Mouse (Mus musculus): ENCODE data around the gene Mbd6.
A peak's percentile ranks its signal among the peaks of the same experiment; 100 is the strongest.

The Mbd6 gene

DNA sequence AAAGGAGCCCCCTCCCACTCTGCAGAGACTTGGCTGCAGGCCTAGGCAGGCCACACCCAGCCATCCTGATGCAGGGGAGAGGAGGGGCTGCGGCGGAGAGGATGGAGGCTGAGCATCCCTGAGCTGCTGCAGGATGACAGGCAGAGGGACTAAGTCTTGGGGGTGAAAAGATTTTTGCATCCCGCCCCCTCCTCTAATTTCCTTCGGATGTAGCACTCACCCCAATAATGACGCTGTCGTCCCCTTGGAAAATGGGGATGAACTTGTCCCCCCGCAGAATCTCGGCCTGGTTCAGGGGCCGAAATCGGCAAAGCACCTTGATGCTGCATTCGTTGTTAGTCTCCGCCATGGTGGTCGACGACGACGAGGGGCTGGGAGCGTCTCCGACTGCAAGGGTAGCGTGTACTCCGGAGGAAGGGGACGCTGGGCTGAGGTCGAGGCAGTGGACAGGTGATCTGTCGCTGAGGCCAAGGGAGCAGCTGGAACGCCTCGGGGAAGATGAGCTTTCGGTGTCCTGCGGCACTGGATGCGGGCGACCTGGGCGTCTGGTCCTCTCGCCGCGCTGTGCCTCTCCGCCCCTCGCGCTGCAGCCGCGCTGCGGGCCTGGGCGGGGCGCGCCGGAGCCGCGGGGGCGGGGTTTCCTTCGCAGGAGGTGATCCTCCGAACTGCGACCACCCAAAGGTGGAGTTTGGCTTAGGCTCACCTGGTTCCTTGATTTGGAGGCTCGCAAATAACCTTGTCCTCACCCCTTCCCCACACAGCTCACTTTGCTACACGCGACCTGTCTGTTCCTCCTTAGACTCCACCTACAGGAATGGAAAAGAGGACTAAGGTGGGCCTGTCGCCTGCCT lies 26.0 kb downstream of the Mbd6 start, which contains the start of gene Kif5a:
Kif5a (minus strand) TSS at position 801 of the 851 bp plus-strand sequence.
- no peak for DNase-seq (ENCODE audit: low spot score)

DNA sequence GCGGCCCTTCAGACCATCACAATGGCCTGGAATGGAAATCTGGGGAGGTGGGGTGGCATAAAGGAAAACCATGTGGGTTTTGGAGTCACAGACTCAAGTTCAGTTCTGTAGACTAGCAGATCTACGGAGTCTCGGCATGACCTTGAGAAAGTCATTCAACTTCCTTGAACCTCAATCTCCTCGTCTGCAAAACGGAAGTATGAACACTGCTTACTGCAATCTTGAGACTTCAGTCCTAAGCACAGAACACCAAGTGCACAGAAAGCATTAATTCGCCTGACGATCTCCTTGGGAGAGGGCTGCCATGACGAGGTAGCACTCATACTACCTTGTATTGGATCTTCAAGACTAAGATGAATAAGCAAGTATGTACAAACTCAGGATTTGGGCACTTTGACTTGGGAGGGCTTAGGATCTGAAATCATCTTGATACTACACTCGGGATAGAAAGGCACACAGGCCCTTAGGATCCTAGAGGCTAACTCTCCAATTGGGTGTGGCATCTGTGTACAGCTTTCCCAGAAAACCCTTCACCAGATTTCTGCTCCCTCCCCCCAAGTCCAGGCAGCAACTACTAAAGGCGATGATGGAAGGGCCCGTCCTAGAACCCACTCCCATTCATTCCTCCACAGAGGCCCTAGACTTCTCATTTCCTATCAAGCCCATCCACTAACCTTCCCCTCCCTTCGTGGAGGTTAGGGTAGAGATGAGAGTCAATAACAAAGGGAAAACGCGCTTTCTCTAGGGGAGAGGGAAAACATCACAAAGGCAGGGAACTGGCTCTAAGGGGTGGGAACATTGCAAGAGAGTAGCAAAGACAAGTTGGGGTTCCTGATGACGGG lies 26.9 kb downstream of the Mbd6 start:
- no peak for DNase-seq (ENCODE audit: low spot score)

DNA sequence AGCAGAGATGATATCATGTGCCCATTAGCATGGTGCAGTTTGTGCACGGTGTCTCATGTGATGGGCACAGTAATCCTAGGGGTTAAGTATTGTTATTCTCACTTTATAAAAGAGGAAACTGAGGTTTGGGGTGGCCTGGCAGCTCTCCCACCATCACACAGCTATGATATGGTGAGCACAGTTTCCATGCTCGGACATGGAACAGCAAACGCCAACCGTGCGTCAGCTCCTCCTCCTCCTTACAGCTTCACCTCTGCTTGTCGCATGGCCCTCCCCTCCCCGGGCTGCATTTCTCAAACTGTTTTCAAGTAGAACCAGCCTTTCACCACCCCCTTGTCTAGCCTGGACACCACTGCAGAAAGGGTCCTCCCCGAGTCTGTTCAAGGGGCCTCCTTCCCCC lies 30.3 kb downstream of the Mbd6 start:
- no peak for DNase-seq (ENCODE audit: low spot score)

- no peak for DNase-seq (ENCODE audit: low spot score)
Measured at GRCm38 (mm10) chr10:127257790-127258189, 31.0 kb downstream of the Mbd6 start.

DNA sequence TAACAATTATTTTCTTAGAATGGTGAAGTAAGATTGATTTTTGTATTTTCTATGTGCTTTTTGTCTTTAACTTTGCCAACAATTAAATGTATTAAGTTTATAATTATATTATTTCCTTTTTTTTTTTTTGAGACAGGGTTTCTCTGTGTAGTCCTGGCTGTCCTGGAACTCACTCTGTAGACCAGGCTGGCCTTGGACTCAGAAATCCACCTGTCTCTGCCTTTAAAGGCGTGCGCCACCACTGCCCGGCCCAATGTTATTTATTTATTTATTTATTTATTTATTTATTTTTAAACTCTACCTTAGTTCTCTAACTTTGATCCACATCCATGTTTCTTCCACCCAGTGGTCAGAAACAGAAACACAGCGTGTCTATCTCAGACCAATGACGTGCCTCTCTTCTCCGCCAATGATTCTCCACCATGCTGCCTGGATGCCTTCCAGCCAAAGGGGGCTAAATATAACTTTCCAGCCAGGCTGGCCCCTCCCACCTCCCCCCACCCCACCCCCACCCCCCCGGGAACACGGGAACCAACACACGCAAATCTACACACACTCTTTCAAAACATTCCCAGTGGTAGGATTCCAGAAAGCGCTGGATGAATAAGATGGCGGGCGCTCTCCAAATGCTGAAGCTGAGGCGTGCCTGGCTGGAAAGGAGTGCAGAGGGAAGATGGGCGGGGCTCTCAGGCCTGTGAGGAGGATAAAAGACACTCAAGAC lies 33.0 kb downstream of the Mbd6 start:
- DNase-seq (ENCODE audit: low spot score) = peak; percentile 27

DNA sequence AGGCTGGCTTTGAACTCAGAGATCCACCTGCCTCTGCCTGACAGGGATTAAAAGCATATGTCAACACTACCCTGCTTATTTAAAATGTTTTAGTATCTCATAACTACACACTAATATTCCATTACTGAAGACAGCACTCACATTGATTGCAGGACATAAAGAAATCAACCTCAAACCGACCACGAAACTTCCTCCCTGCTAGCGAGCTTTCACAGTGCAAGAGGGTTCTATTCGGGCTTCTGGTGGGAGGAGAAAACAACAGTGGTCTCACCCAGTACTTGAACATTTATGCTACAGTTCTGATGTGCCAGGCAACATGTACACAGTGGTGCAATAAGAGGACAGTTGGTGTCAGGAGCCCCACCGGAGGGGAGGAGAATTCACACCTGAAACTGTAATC lies 38.0 kb downstream of the Mbd6 start:
- no peak for DNase-seq (ENCODE audit: low spot score)

DNA sequence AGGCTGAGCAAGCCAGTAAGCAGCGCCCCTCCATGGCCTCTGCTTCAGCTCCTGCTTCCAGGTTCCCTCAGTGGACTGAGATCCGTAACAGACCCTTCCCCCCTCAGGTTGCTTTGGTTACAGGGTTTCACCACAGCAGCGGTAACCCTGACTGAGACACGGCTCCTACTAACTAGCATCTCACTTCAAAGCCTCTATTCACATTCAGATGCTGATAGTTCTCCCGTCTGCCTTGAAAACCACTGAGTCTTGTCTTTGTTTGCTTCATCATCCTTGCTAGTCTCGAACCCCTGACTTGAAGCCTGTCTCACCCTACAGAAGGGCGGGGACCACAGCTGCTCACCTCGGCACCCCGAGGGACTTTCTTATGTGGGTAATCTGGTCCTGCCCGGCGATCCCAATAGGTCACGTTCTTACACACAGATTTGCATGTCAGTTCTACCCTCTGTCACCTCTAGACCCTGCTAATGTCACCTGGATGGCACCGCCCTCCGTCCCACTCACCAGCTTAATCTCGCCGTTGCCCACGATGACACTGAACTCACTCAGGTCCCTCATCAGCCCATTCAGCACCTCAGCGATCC lies 50.5 kb downstream of the Mbd6 start:
- DNase-seq (ENCODE audit: low spot score) = no peak

GRCm38 (mm10) chr10:127236541-127236940 lies 52.3 kb downstream of the Mbd6 start:
- no peak for DNase-seq (ENCODE audit: low spot score)

GRCm38 (mm10) chr10:127233141-127233540 lies 55.7 kb downstream of the Mbd6 start:
- no peak for DNase-seq (ENCODE audit: low spot score)
